Mouse (Mus musculus) liver, postnatal 0 days (tissue): ENCODE measurements around the gene Cfap74.

Experiments used
- CTCF ChIP-seq: sonication (generic); IDR thresholded peaks from 2 replicates; pipeline ENCODE4 v1.5.1; 2016; ENCODE audit warnings: antibody characterized with exemption, low read depth
- EP300 ChIP-seq: IDR thresholded peaks from 2 replicates; pipeline ENCODE4 v1.6.1; 2016; ENCODE audit warnings: antibody characterized with exemption, low read depth, mild to moderate bottlenecking

GRCm38 (mm10) chr4:155420137-155420536, 11.1 kb downstream of the Cfap74 start:
- TF ChIP-seq CTCF (no peak), EP300 (no peak)
